Mouse (Mus musculus) brain, embryonic 14.5 days (tissue): ENCODE data around the gene Znrf3.

ENCODE experiments used
- CTCF ChIP-seq: fragments of 200-500 bp; IDR thresholded peaks from 2 replicates; pipeline ENCODE4 v1.5.1; 2012; ENCODE audit warnings: inconsistent platforms, mild to moderate bottlenecking, moderate library complexity, borderline replicate concordance; ENCODE audit not compliant: insufficient read depth, insufficient read length; ENCODE audit errors: extremely low read depth
- POLR2A ChIP-seq: fragments of 200-500 bp; IDR thresholded peaks from 2 replicates; pipeline ENCODE4 v1.6.1; 2012; ENCODE audit warnings: mild to moderate bottlenecking, inconsistent platforms, borderline replicate concordance; ENCODE audit not compliant: poor library complexity, insufficient read depth, insufficient read length, severe bottlenecking; ENCODE audit errors: extremely low read depth

GRCm38 (mm10) chr11:5390969-5391831 lies 53.4 kb downstream of the Znrf3 start:
- no peak for TF ChIP-seq CTCF
- TF ChIP-seq POLR2A = no peak
